Mouse (Mus musculus) liver, embryonic 15.5 days (tissue): Measurements from ENCODE around the gene Hmgn5. TPM values are rescaled to one million over a fixed set of nuclear protein-coding genes. Genes with fewer than 3 reads are reported as not detected.

Experiments
- polyA plus RNA-seq: library from polyadenylated mRNA; unstranded; fragments of >200 nt; fragmentation: Nextera tagmentation; extraction: Ambion mirVana; gene quantifications from 2 replicates; pipeline ENCODE4 v1.2.1, GENCODE M21; 2015

Hmgn5 gene
- polyA plus RNA-seq, 1 experiment from 2014 or later: 13.1 TPM

Other genes with a start within 250 kb of the Hmgn5 start
- gene Brwd3, start 179.0 kb downstream of the Hmgn5 start, polyA plus RNA-seq: 0.86 and 1.1 TPM in 2 replicates
- gene Sh3bgrl, start 82.0 kb upstream of the Hmgn5 start, polyA plus RNA-seq: 44.1 and 47.5 TPM in 2 replicates
- gene Gm6377, start 183.4 kb upstream of the Hmgn5 start, polyA plus RNA-seq: 0.16 and 0.26 TPM in 2 replicates